Mouse (Mus musculus) liver, adult 2 months (tissue): ENCODE data around the gene Gm17093. TPM values are rescaled to one million over a fixed set of nuclear protein-coding genes. Genes with fewer than 3 reads are reported as not detected.
"Not testable (repeated sequence)": the region's sequence is repeated elsewhere in the genome, so short reads cannot be mapped to it uniquely, and the experiment has no call there.

Experiments
- DNase-seq: peaks from one replicate; pipeline ENCODE4 v3.0.0-alpha.2; 2011; ENCODE audit warnings: low read depth, low spot score; ENCODE audit errors: extremely low read depth
- H3K27ac ChIP-seq: fragments of 200-500 bp; replicated peaks from 2 replicates; pipeline ENCODE4 v1.5.1; 2012; ENCODE audit warnings: low read depth, mild to moderate bottlenecking, control low read depth, inconsistent platforms, low read length; ENCODE audit not compliant: insufficient read depth
- H3K27me3 ChIP-seq: fragments of 200-500 bp; 2 replicates; pipeline ENCODE4 v1.6.1; 2012; ENCODE audit warnings: mild to moderate bottlenecking, moderate library complexity, low read length, inconsistent platforms; ENCODE audit not compliant: control insufficient read depth, insufficient read depth
- H3K36me3 ChIP-seq: fragments of 200-500 bp; 2 replicates; pipeline ENCODE4 v1.6.1; 2012; ENCODE audit warnings: low read length, inconsistent platforms; ENCODE audit not compliant: control insufficient read depth, insufficient read depth
- H3K4me1 ChIP-seq: fragments of 200-500 bp; 2 replicates; pipeline ENCODE4 v1.6.1; 2011; ENCODE audit warnings: low read length; ENCODE audit not compliant: control insufficient read depth, insufficient read depth
- H3K4me3 ChIP-seq: fragments of 200-500 bp; 2 replicates; pipeline ENCODE4 v1.5.1; 2011; ENCODE audit warnings: low read depth, mild to moderate bottlenecking, control low read depth, low read length, moderate library complexity; ENCODE audit not compliant: insufficient read depth
- H3K79me2 ChIP-seq: fragments of 200-500 bp; 2 replicates; pipeline ENCODE4 v1.6.1; 2012; ENCODE audit warnings: inconsistent platforms, mild to moderate bottlenecking, low read length, moderate library complexity; ENCODE audit not compliant: control insufficient read depth, insufficient read depth
- H3K9ac ChIP-seq: fragments of 200-500 bp; 2 replicates; pipeline ENCODE4 v1.6.1; 2012; ENCODE audit warnings: low read depth, mild to moderate bottlenecking, control low read depth, inconsistent platforms, low read length
- WGBS: fragments of 180-500 bp; shearing (Covaris S2); methylation state at CpG from one replicate; pipeline ENCODE4 v1.1.7; 2018; 5-methylcytosine and 5-hydroxymethylcytosine counted together
- polyA plus RNA-seq: library from polyadenylated mRNA; depleted of rRNA; stranded (reverse); fragments of >200 nt; gene quantifications from 2 replicates; pipeline ENCODE4 v1.2.3, GENCODE M21; 2012; rRNA removed
- total RNA-seq: library from RNA; depleted of rRNA; stranded (reverse); fragments of >200 nt; gene quantifications from 2 replicates; pipeline ENCODE4 v1.2.3, GENCODE M21; 2014; rRNA removed

Gene Gm17093
- not detected in 2 replicates for total RNA-seq
- polyA plus RNA-seq, result not detected in 2 replicates

DNA sequence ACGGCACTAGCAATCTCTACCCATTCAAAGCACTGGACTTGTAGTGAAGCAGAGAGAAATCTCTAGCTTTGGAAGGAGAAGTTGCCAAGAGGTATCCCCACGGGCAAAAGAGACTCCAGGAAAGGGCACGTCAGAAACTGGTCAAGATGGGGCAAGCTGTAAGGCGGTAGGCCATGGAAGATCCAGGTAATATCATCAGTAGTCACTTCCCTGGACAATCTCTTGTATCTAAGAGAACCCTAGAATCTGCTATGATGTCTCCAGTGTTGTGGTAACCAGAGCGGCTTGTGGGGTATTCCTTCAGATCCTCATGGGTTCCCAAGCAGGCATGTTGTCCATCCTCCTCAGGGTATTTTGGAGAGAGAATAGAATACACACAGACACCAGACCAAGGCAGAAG lies at the start of gene Gm17093:
TSS of gene Gm17093 (plus strand) at position 301 of the 400 bp plus-strand sequence.
- H3K79me2 ChIP-seq, H3K27ac ChIP-seq, H3K9ac ChIP-seq, H3K27me3 ChIP-seq, H3K36me3 ChIP-seq, H3K4me3 ChIP-seq, H3K4me1 ChIP-seq, DNase-seq: not testable (repeated sequence)
- WGBS, result 82% methylated on average over 5 of the region's 5 CpGs

DNA sequence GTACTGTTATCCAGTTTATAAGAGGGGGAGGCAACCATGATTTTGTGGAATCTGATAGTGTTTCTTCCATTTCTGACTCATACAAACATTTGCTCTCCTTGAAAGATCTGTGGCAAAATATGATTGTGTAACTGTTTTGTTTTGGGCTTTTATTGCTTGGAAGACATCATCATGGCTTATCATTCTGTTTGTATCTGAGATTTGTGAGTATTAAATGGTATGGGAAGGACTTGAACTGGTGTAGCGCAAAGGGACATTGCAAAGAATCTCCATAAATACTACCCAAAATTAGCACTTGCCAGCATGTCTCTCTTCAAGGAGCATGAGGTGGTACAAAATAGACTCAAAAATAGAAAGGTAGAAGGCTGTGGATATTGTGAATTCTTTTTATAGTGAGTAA lies 25.9 kb upstream of the Gm17093 start, which contains the start of gene BC061237:
TSS of gene BC061237 (plus strand) at position 301 of the 400 bp plus-strand sequence.
- not testable (repeated sequence) for H3K4me3 ChIP-seq, H3K9ac ChIP-seq, DNase-seq, H3K36me3 ChIP-seq, H3K4me1 ChIP-seq, H3K79me2 ChIP-seq, H3K27me3 ChIP-seq, H3K27ac ChIP-seq
- 94% methylated on average over 1 of the region's 1 CpGs for WGBS

DNA sequence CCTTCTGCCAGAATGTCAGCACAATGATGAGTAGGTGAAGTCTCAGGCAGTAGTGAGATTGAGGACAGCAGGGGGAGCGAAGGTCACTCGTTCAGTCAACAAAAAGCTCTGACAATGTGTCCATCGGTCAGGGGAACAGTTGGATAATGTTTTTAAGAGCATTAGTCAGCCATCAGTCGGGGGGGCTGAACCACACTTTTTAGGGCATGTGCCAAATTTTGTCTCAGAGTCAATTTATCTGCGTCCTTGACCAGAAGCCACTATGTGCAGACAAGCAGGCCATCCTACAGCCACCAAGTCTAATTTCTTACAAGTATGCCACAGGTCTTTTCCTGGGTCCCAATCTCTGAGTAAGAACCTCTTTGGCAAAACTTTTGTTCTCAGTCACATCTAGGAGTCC lies 29.9 kb downstream of the Gm17093 start:
- not testable (repeated sequence) for DNase-seq, H3K9ac ChIP-seq, H3K79me2 ChIP-seq, H3K4me1 ChIP-seq, H3K4me3 ChIP-seq, H3K36me3 ChIP-seq, H3K27ac ChIP-seq, H3K27me3 ChIP-seq
- WGBS, result 36% methylated on average over 5 of the region's 5 CpGs

Other genes starting within 250 kb of the Gm17093 start
- not detected in 2 replicates for gene Gm8220, start 232.7 kb upstream of the Gm17093 start, total RNA-seq
- not detected in 2 replicates for gene Gm8220, start 232.7 kb upstream of the Gm17093 start, polyA plus RNA-seq
- not detected in 2 replicates for gene Gm5930, start 179.7 kb upstream of the Gm17093 start, total RNA-seq
- not detected in 2 replicates for gene Gm5930, start 179.7 kb upstream of the Gm17093 start, polyA plus RNA-seq
- not detected in 2 replicates for gene Gm8229, start 152.9 kb upstream of the Gm17093 start, total RNA-seq
- not detected in 2 replicates for gene Gm8229, start 152.9 kb upstream of the Gm17093 start, polyA plus RNA-seq
- gene Gm3371, start 107.6 kb upstream of the Gm17093 start, total RNA-seq, result not detected in 2 replicates
- gene Gm3371, start 107.6 kb upstream of the Gm17093 start, polyA plus RNA-seq, result not detected in 2 replicates
- not detected in 2 replicates for gene Gm8232, start 84.6 kb upstream of the Gm17093 start, total RNA-seq
- gene Gm8232, start 84.6 kb upstream of the Gm17093 start, polyA plus RNA-seq, result not detected in 2 replicates
- not detected in 2 replicates for gene BC061237, start 25.8 kb upstream of the Gm17093 start, total RNA-seq
- gene BC061237, start 25.8 kb upstream of the Gm17093 start, polyA plus RNA-seq, result not detected in 2 replicates
- gene Gm8247, start 64.9 kb downstream of the Gm17093 start, total RNA-seq, result not detected in 2 replicates
- not detected in 2 replicates for gene Gm8247, start 64.9 kb downstream of the Gm17093 start, polyA plus RNA-seq
- not detected in 2 replicates for gene Gm5624, start 109.7 kb downstream of the Gm17093 start, total RNA-seq
- gene Gm5624, start 109.7 kb downstream of the Gm17093 start, polyA plus RNA-seq, result not detected in 2 replicates
- gene Gm8257, start 188.2 kb downstream of the Gm17093 start, total RNA-seq, result not detected in 2 replicates
- gene Gm8257, start 188.2 kb downstream of the Gm17093 start, polyA plus RNA-seq, result not detected in 2 replicates
- not detected in 2 replicates for gene Gm8267, start 232.1 kb downstream of the Gm17093 start, total RNA-seq
- not detected in 2 replicates for gene Gm8267, start 232.1 kb downstream of the Gm17093 start, polyA plus RNA-seq